Mouse (Mus musculus) bone marrow, adult 2 months (tissue): Measurements from ENCODE around the gene Srsf6.

Experiments used
- CTCF ChIP-seq: fragments of 200-500 bp; IDR thresholded peaks from 2 replicates; pipeline ENCODE4 v1.5.1; 2011; ENCODE audit warnings: low read length, control low read depth; ENCODE audit not compliant: control insufficient read depth, insufficient read depth
- POLR2A ChIP-seq: fragments of 200-500 bp; IDR thresholded peaks from 2 replicates; pipeline ENCODE4 v1.6.1; 2011; ENCODE audit warnings: low read depth, mild to moderate bottlenecking, control low read depth, low read length, borderline replicate concordance; ENCODE audit not compliant: control insufficient read depth

- TF ChIP-seq CTCF (no peak), POLR2A (no peak)
Measured at GRCm38 (mm10) chr2:162935700-162936099, 4.4 kb downstream of the Srsf6 start.
